Mouse (Mus musculus): ENCODE measurements around the gene Rasl10b. TPM values are rescaled to one million over a fixed set of nuclear protein-coding genes. Genes with fewer than 3 reads are reported as not detected.

The Rasl10b gene
- total and polyA plus RNA-seq, 2 experiments from 2014 or later: 7.9 to 45.3 TPM

DNA sequence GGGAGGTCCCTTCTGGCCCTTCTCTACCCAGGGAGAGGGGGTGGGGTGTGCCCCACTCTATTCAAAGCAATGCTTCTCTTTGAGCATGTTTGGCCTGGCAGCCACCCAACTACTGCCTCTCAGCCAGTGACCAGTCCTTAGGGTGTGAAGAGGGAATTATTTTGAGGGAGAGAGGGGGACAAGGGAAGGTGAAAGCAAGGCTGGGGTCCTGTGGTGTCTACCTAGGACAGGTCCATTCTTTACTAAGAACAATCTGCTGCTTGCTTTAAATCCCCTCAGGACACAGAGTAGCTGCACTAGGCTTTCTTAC, 39.9 kb downstream of the Rasl10b start:
- no peak for DNase-seq (ENCODE audit: low spot score)
- no peaks in the 10 kb centered on the region for H3K9me3 ChIP-seq (replicated peaks; ENCODE audit: control insufficient read depth, low read length)
- H3K27me3 ChIP-seq (ENCODE audit: control insufficient read depth, insufficient read depth, low read length): peaks cover 17% of the 10 kb centered on the region
- no peak for TF ChIP-seq EP300 (IDR thresholded peaks at IDR 0.05; ENCODE audit: low read depth)
- H3K4me3 ChIP-seq (ENCODE audit: low read depth, low read length): no peak overlapping the region
- H3K27ac ChIP-seq (ENCODE audit: low read depth): peak overlapping the region; percentile 43
- peak; percentile 40 for ATAC-seq (ENCODE audit: insufficient read depth, low read depth)
- peaks cover 34% of the 10 kb centered on the region for H3K4me1 ChIP-seq (ENCODE audit: control insufficient read depth, insufficient read depth)
- no peak overlapping the region for H3K9ac ChIP-seq (replicated peaks; ENCODE audit: low read depth, low read length)
- no peak overlapping the region for H3K4me2 ChIP-seq (ENCODE audit: low read depth, low read length)
- no peaks in the 10 kb centered on the region for H3K36me3 ChIP-seq (replicated peaks; ENCODE audit: control insufficient read depth, insufficient read depth, low read length)

DNA sequence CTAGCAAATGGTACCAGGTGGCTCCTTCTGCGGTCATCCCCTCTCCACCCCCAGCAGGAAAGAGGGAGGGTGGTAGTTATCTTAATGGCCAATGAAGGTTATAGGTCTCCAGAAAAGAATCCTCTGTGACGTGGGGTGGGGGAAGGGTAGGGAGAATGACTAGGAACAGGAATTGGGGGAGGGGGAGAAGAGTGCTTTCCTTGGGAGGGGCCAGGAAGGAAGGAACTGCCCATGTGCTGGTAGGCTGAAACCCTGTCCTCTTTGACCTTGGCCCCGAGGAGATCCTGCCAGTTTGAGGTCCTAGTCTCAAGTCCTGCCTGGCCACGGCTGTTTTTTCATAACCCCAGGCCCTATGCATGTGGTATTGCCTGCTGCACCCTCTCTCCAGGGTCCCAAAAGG, 40.4 kb downstream of the Rasl10b start:
- no peak overlapping the region for H3K4me2 ChIP-seq (ENCODE audit: low read depth, low read length)
- H3K4me1 ChIP-seq (ENCODE audit: control insufficient read depth, insufficient read depth): peaks cover 38% of the 10 kb centered on the region
- WGBS: 44% methylated on average over 4 of the region's 4 CpGs
- no peaks in the 10 kb centered on the region for H3K36me3 ChIP-seq (replicated peaks; ENCODE audit: control insufficient read depth, insufficient read depth, low read length)
- DNase-seq (ENCODE audit: low spot score): no peak
- peaks cover 13% of the 10 kb centered on the region for H3K27me3 ChIP-seq (ENCODE audit: control insufficient read depth, insufficient read depth, low read length)
- H3K9ac ChIP-seq (replicated peaks; ENCODE audit: low read depth, low read length): no peak overlapping the region
- peak; percentile 3; the same call in 1 of the 2 replicates for ATAC-seq (ENCODE audit: insufficient read depth, low read depth)
- no peak overlapping the region for H3K4me3 ChIP-seq (ENCODE audit: low read depth, low read length)
- peak overlapping the region; percentile 43 for H3K27ac ChIP-seq (ENCODE audit: low read depth)
- H3K9me3 ChIP-seq (replicated peaks; ENCODE audit: control insufficient read depth, low read length): no peaks in the 10 kb centered on the region
- TF ChIP-seq EP300 (IDR thresholded peaks at IDR 0.05; ENCODE audit: low read depth) (no peak), CTCF (IDR thresholded peaks at IDR 0.05; ENCODE audit: low read depth) (no peak)

DNA sequence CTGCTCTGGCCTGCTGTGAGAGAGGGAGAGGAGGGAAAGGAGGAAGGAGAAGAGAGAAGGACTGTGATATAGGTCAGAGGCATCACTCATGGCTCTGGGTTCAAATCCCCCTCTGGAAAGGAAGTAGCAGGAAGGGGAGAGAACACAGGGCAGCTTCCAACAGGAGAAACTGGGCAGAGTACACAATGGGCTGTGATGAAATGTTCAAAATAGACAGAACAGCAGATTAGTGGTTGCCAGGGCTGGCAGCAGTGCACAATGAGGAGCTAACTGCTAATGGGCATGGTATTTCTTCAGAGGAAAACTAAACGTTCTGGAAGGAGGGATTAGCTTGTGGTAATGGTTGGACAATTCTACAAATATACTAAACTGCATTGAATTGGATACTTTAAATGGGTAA, 41.6 kb downstream of the Rasl10b start:
- no peaks in the 10 kb centered on the region for H3K36me3 ChIP-seq (replicated peaks; ENCODE audit: control insufficient read depth, insufficient read depth, low read length)
- H3K27me3 ChIP-seq (ENCODE audit: control insufficient read depth, insufficient read depth, low read length): peaks cover under 1% of the 10 kb centered on the region; the same call in 1 of the 2 replicates
- H3K4me2 ChIP-seq (ENCODE audit: low read depth, low read length): no peak overlapping the region
- 29% methylated on average over 1 of the region's 1 CpGs for WGBS
- H3K9ac ChIP-seq (replicated peaks; ENCODE audit: low read depth, low read length): no peak overlapping the region
- H3K27ac ChIP-seq (ENCODE audit: low read depth): no peak overlapping the region
- H3K4me3 ChIP-seq (ENCODE audit: low read depth, low read length): no peak overlapping the region
- H3K9me3 ChIP-seq (replicated peaks; ENCODE audit: control insufficient read depth, low read length): no peaks in the 10 kb centered on the region
- ATAC-seq (ENCODE audit: insufficient read depth, low read depth) (no peak), DNase-seq (ENCODE audit: low spot score) (no peak)
- peaks cover 50% of the 10 kb centered on the region for H3K4me1 ChIP-seq (ENCODE audit: control insufficient read depth, insufficient read depth)
- TF ChIP-seq EP300 (IDR thresholded peaks at IDR 0.05; ENCODE audit: low read depth) (no peak), CTCF (IDR thresholded peaks at IDR 0.05; ENCODE audit: low read depth) (no peak)

DNA sequence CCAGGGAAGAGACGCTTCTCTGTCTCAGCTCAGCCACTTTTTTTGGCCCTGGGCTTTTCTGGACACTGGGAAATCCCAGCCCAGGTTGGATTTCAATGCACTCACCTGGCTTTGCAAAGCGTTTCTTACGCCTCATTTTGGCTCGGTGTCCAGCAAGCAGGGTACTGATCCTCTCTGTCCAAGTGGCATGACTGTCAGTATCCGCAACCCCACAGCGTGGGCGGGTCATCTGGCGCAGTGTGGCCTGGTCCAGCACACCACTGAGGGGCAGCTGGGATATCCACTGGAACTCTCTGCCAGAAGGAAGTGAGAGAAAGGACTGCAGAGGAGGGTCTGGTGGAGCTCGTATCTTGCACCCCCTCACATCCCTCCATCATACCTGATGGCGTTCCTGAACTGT, 42.3 kb downstream of the Rasl10b start:
- peaks cover 57% of the 10 kb centered on the region for H3K4me1 ChIP-seq (ENCODE audit: control insufficient read depth, insufficient read depth)
- no peak for ATAC-seq (ENCODE audit: insufficient read depth, low read depth)
- 91% methylated on average over 10 of the region's 10 CpGs for WGBS

DNA sequence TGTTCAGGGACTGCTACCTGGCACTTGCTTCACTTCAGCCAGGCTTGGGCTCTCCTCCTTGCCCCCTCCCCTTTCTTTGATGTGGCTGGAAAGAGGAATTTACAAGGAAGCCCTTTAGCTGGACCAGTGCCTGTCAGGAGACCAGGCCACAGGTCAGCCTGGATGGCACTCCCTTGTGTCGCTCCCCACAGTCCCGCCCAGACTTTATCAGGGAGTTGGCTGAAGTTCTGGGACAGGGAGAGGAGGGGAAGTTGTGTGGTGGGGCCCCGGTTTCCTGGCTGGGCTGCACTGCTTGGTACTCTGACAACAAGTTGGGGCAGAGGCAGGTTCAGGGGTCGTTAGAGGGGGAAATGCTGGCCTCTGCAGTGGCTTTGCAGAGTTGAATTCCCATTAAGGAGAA, 45.6 kb downstream of the Rasl10b start:
- Histone ChIP-seq H3K9me3 (replicated peaks; ENCODE audit: control insufficient read depth, low read length) (no peaks in the 10 kb centered on the region), H3K36me3 (replicated peaks; ENCODE audit: control insufficient read depth, insufficient read depth, low read length) (no peaks in the 10 kb centered on the region), H3K9ac (replicated peaks; ENCODE audit: low read depth, low read length) (peak overlapping the region; percentile 4; the same call in 1 of the 2 replicates), H3K4me3 (ENCODE audit: low read depth, low read length) (no peak overlapping the region), H3K4me1 (ENCODE audit: control insufficient read depth, insufficient read depth) (peaks cover 28% of the 10 kb centered on the region), H3K27me3 (ENCODE audit: control insufficient read depth, insufficient read depth, low read length) (no peaks in the 10 kb centered on the region), H3K27ac (ENCODE audit: low read depth) (peak overlapping the region; percentile 36), H3K4me2 (ENCODE audit: low read depth, low read length) (peak overlapping the region; percentile 38; the same call in 1 of the 2 replicates)
- DNase-seq (ENCODE audit: low spot score) (peak; percentile 46), ATAC-seq (ENCODE audit: insufficient read depth, low read depth) (peak; percentile 67)
- 6% methylated on average over 4 of the region's 4 CpGs for WGBS
- TF ChIP-seq CTCF (IDR thresholded peaks at IDR 0.05; ENCODE audit: low read depth) (no peak), EP300 (IDR thresholded peaks at IDR 0.05; ENCODE audit: low read depth) (no peak)

More for the DNA sequence above, 42.3 kb downstream of the Rasl10b start:
- Histone ChIP-seq H3K9me3 (replicated peaks; ENCODE audit: control insufficient read depth, low read length) (no peaks in the 10 kb centered on the region), H3K9ac (replicated peaks; ENCODE audit: low read depth, low read length) (no peak overlapping the region), H3K4me2 (ENCODE audit: low read depth, low read length) (no peak overlapping the region), H3K27me3 (ENCODE audit: control insufficient read depth, insufficient read depth, low read length) (no peaks in the 10 kb centered on the region), H3K36me3 (replicated peaks; ENCODE audit: control insufficient read depth, insufficient read depth, low read length) (no peaks in the 10 kb centered on the region), H3K4me3 (ENCODE audit: low read depth, low read length) (no peak overlapping the region), H3K27ac (ENCODE audit: low read depth) (no peak overlapping the region)
- TF ChIP-seq CTCF (IDR thresholded peaks at IDR 0.05; ENCODE audit: low read depth) (no peak), EP300 (IDR thresholded peaks at IDR 0.05; ENCODE audit: low read depth) (no peak)
- peak; percentile 3 for DNase-seq (ENCODE audit: low spot score)

DNA sequence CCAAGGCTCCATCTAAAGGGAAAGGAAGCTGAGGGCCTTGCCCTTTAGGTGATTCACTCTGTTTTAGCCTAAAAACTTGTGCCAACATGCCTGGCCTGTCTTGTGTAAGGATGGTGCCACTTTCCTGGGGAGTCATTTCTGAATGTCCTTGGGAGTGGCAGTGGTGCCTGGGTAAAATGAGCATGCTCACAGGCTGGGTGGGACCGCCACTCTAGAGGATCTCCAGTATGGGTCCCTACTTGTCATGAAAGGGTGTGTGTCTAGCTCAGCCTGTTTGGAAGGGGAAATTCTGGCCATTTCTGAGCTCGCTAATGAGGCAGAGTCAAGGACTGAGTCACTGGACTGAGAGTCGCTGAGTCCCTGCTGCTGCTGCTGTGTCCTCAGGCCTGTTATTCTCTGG, 46.7 kb downstream of the Rasl10b start:
- H3K4me2 ChIP-seq (ENCODE audit: low read depth, low read length): no peak overlapping the region
- H3K36me3 ChIP-seq (replicated peaks; ENCODE audit: control insufficient read depth, insufficient read depth, low read length): no peaks in the 10 kb centered on the region
- ATAC-seq (ENCODE audit: insufficient read depth, low read depth): no peak
- TF ChIP-seq EP300 (IDR thresholded peaks at IDR 0.05; ENCODE audit: low read depth) (no peak), CTCF (IDR thresholded peaks at IDR 0.05; ENCODE audit: low read depth) (no peak)
- 76% methylated on average over 3 of the region's 3 CpGs for WGBS
- no peaks in the 10 kb centered on the region for H3K9me3 ChIP-seq (replicated peaks; ENCODE audit: control insufficient read depth, low read length)
- H3K9ac ChIP-seq (replicated peaks; ENCODE audit: low read depth, low read length): no peak overlapping the region
- H3K4me1 ChIP-seq (ENCODE audit: control insufficient read depth, insufficient read depth): peaks cover 24% of the 10 kb centered on the region
- H3K27me3 ChIP-seq (ENCODE audit: control insufficient read depth, insufficient read depth, low read length): 0 out of 2 replicates have a peak, but pooled peaks cover 3% of the 10 kb centered on the region
- no peak overlapping the region for H3K27ac ChIP-seq (ENCODE audit: low read depth)
- no peak for DNase-seq (ENCODE audit: low spot score)
- H3K4me3 ChIP-seq (ENCODE audit: low read depth, low read length): no peak overlapping the region
